Mouse (Mus musculus) adrenal gland, adult 2 months (tissue): ENCODE results near the gene Tmem207. TPM values are rescaled to one million over a fixed set of nuclear protein-coding genes. Genes with fewer than 3 reads are reported as not detected.

Source experiments
- DNase-seq: peaks from one replicate; pipeline ENCODE4 v3.0.0; 2021
- polyA plus RNA-seq: library from polyadenylated mRNA; depleted of rRNA; stranded (reverse); fragments of >200 nt; gene quantifications from 2 replicates; pipeline ENCODE4 v1.2.3, GENCODE M21; 2012; rRNA removed
- total RNA-seq, 2 experiments: library from RNA; stranded (reverse); gene quantifications; 2 replicates each; pipeline ENCODE4 v1.2.3; 2021

The Tmem207 gene
- total and polyA plus RNA-seq, 3 experiments, result not detected

DNA sequence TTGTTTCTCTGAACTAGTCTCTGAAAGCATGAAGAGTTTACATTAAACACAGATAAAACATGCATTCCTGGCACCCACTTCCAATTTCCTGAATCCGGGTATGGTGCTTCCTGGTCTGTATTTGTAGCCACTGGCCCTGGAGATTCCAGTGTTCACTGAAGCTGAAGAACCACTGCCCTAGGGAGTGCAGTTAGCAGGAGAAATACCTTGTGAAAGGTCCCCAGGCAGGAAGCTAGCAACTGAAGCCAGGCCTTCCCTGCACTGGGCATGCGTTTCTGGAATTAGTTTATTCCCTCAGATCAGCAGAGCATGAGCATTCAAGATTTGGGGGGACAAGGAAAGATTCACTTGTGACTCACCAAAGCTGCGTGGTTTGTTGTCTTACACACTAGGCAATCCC is 72.4 kb downstream of the Tmem207 start:
- DNase-seq, result no peak

Other genes starting within 250 kb of the Tmem207 start
- 10 to 100 TPM in 1 of 2 experiments, 1 to 10 TPM in 1; 9.0 to 16.2 TPM for gene Cldn1, start 154.9 kb downstream of the Tmem207 start, total RNA-seq
- gene Cldn1, start 154.9 kb downstream of the Tmem207 start, polyA plus RNA-seq, result 3.0 and 4.6 TPM in 2 replicates
- not detected for gene Cldn16, start 63.6 kb downstream of the Tmem207 start, total RNA-seq
- gene Cldn16, start 63.6 kb downstream of the Tmem207 start, polyA plus RNA-seq, result not detected in 2 replicates
- 10 to 100 TPM in 1 of 2 experiments, 1 to 10 TPM in 1; 5.5 to 10.5 TPM for gene Il1rap, start 54.9 kb upstream of the Tmem207 start, total RNA-seq
- 0.99 and 1.8 TPM in 2 replicates for gene Il1rap, start 54.9 kb upstream of the Tmem207 start, polyA plus RNA-seq